Mouse (Mus musculus) lung, postnatal 0 days (tissue): ENCODE results near the gene Adamts7.

Experiments used
- CTCF ChIP-seq: IDR thresholded peaks from 2 replicates; pipeline ENCODE4 v1.5.1; 2016; ENCODE audit warnings: antibody characterized with exemption, mild to moderate bottlenecking
- EP300 ChIP-seq: IDR thresholded peaks from 2 replicates; pipeline ENCODE4 v1.6.1; 2016; ENCODE audit warnings: antibody characterized with exemption, mild to moderate bottlenecking, control low read depth

- TF ChIP-seq CTCF (peak; percentile 69), EP300 (no peak)
Measured at GRCm38 (mm10) chr9:90162243-90162925, 485 bp upstream of the Adamts7 start.
